Mouse (Mus musculus) cerebral cortex, adult 2 months (tissue): ENCODE measurements around the gene Odf4.

Experiments
- WGBS: fragments of 180-500 bp; shearing (Covaris S2); methylation state at CpG from one replicate; pipeline ENCODE4 v1.1.7; 2018; 5-methylcytosine and 5-hydroxymethylcytosine counted together

The Odf4 gene

DNA sequence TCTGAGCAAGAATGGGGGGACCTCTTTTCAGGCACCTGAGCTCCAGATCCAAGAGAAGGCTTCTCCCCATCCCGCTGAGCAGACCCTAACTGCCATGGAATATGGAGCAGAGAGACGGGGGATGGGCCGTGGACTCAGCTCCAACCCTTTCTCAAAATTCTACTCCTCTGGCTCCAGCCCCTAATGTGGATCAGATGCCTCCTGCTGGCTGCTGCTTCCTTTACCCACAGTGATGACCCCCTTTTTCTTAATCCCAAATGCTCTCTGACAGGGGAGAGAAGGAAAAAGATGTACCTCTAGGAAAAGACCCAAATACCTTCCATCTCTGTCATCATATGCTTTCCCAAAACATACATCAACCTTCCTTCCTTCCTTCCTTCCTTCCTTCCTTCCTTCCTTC, at the start of gene Odf4:
Gene Odf4 (minus strand): TSS at position 101 of the 400 bp plus-strand sequence.
- 84% methylated on average over 3 of the region's 3 CpGs for WGBS

DNA sequence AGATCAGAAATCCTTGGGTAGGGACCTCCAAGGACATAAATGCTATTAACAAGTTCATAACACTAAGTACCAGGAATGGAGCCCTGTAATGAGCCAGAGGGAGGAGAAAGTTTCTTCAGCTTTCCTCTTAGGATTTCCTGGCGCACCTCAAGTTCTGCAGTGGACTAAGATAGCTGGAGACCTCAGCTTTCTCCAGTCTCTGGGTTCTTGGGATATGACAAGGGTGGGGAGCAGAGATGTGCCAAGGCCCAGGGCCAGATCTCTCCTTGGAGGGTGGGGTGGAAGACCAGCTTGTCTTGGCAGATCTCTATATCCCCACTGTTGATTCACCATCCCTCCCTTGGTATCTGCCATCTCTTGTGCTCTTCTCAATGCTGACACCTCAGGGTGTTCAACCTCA, 48.7 kb upstream of the Odf4 start:
- 96% methylated on average over 1 of the region's 1 CpGs for WGBS

DNA sequence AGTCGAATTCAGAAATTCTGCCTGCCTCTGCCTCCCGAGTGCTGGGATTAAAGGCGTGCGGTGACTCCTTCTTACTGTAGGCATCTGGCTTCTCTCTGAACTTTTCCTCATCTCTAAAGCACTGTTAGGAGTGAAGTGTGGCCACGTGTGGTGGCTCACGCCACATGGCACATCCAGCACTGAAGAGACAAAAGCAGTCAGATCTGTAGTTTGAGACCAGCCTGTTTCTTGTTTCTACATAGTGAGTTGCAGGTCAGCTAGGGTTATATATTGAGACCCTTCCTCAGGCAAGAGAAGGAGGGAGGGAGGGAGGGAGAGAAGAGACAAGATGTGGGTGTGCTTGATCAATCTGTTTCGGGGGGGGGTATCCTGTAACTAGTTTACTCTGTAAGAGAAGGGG, 48.2 kb upstream of the Odf4 start, which contains the start of gene Rangrf:
Gene Rangrf (minus strand): TSS at position 101 of the 400 bp plus-strand sequence.
- WGBS = 82% methylated on average over 7 of the region's 7 CpGs

DNA sequence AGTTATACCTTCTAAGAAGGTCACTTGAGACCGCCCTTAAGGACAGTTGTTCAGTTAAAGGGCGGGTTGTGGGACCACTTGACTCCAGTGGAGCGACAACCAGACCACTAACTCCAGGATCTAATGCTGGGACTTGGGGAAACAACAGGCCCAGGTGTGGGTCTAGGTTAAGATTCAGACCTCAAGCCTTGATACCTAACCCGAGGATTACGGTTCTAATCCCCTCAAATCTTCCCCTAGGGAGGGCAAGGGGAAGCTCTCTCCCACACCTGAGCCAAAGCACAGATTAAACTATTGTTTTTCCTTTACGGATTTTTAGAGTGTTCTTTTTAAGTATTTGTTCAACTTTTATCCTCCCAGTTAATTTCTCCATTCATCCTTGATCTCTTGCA, 47.2 kb upstream of the Odf4 start:
- WGBS = 34% methylated on average over 6 of the region's 6 CpGs

- 2% methylated on average over 38 of the region's 38 CpGs for WGBS
These were observed 46.6 kb upstream of the Odf4 start for GRCm38 (mm10) chr11:68973250-68974058.

GRCm38 (mm10) chr11:68970232-68970631, 43.4 kb upstream of the Odf4 start:
- WGBS = 67% methylated on average over 4 of the region's 4 CpGs

GRCm38 (mm10) chr11:68968752-68969151, 41.9 kb upstream of the Odf4 start:
- WGBS = 88% methylated on average over 11 of the region's 11 CpGs

GRCm38 (mm10) chr11:68967337-68968282, 40.7 kb upstream of the Odf4 start, which contains the start of gene Slc25a35:
Gene Slc25a35, plus strand, starts transcription at chr11:68968131.
- 1% methylated on average over 50 of the region's 50 CpGs for WGBS

- WGBS = 21% methylated on average over 1 of the region's 1 CpGs
These were observed 39.7 kb upstream of the Odf4 start for GRCm38 (mm10) chr11:68966554-68966953.

DNA sequence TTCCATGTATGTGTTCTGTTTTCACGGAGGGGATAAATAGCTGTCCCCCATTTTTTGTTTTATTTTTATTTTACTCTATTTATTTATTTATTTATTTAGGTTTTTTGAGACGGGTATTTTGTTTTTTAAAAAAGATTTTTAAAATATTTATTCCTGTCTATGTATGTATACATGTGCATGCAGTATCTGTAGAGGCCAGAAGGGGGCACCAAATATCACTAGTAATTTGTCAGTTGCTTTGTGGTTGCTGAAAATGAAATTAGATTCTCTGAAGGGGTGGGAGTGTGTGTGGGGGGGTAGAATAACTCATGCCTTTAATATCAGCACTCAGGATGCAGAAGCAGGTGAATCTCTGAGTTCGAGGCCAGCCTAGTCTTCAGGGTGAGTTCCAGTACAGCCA, 39.0 kb upstream of the Odf4 start:
- 30% methylated on average over 3 of the region's 3 CpGs for WGBS

GRCm38 (mm10) chr11:68963405-68963804, 36.5 kb upstream of the Odf4 start:
- WGBS = 72% methylated on average over 2 of the region's 2 CpGs

DNA sequence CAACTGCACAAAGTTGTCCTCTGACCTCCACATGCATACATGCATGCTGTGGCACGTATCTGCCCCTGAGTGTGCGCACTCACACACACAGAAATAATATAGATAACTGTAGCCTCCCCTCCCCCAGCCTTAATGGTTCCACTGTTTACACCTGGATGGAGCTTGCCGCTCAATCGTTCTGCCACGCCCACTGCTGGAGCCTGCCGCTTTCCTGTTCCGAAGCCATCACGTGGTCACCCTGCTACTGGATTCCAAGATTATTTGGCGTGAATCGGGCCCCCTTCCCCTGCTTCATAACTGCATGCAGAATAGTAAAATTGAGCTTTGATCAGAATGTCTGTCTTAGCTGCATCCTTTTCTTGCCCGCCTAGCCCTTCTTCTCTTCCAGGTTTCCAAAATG, 35.3 kb upstream of the Odf4 start:
- WGBS = 28% methylated on average over 11 of the region's 11 CpGs

DNA sequence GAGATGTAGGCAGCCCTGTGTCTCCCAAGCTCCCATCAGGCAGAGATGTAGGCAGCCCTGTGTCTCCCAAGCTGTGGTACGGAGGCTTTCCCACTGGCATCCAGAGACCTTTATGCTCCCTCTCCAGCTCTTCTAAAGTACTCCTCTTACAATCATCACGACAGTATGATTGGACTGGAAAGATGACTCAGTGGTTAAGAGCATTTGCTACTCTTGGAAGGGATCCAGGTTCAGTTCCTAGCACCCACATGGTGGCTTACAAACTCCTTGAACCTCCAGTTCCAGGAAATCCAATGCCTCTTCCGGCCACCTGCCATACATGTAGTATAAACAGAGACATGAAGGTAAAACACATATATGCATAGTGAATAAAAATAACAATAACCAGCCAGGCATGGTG, 34.7 kb upstream of the Odf4 start:
- WGBS = 46% methylated on average over 3 of the region's 3 CpGs

GRCm38 (mm10) chr11:68957971-68958370, 31.1 kb upstream of the Odf4 start:
- WGBS = 97% methylated on average over 1 of the region's 1 CpGs

DNA sequence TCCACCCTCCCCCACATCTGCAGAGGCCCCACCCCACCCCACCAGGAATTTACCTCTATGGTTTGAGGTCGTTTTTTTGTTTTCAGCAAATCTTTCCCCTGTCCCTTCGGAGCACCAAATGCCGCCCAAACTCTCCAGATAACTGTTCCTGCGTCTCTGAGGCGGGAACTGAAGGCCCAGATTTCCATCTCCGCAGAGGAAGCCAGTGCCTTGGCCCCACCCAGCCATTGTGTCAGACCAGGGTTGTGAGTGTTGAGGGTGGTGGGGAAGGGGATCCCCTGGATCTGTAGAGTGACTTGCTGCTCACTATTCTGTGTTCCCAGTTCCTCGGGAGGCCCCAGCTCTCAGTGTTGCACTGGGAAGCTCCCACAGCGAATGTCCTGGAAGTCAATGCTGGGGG, 30.4 kb upstream of the Odf4 start, which contains the start of gene Arhgef15:
Gene Arhgef15 (minus strand): TSS at position 173 of the 400 bp plus-strand sequence.
- WGBS = 66% methylated on average over 8 of the region's 8 CpGs

GRCm38 (mm10) chr11:68956697-68957096, 29.8 kb upstream of the Odf4 start:
- WGBS = 59% methylated on average over 13 of the region's 13 CpGs

DNA sequence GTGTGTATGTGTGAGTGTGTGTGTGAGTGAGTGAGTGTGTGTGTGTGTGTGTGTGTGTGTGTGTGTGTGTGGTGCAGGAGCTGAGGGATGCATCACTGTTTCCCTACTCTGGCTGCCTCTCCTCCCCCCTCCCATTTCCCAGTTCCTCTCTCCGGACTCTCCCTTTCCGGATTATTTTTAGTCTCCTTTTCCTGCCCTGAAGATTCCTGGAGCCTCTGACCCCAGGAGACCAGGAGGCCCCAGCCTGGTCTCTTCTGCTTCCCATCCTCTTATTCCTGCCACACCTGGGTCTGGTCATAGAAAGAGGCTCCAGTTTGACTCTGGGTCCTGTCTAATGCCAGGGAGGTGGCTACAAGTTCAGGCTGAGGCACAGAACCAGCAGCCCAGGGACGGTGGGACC, 29.2 kb upstream of the Odf4 start:
- WGBS = 45% methylated on average over 3 of the region's 3 CpGs

DNA sequence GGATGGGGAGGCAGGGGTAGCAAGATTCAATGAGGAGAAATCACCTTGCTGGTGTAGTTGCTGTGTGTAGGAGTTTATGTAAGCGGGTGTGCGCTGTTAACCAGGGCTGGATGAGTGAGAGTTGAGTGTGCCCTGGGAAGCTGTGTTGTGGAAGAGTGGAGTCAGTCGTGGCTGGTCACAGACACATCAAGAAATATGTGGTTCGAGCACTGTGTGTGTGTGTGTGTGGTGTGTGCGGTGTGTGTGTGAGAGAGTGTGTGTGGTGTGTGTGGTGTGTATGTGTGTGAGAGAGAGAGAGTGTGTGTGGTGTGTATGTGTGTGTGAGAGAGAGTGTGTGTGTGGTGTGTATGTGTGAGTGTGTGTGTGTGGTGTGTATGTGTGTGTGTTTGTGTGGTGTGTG, 28.6 kb upstream of the Odf4 start:
- WGBS = 53% methylated on average over 5 of the region's 5 CpGs

DNA sequence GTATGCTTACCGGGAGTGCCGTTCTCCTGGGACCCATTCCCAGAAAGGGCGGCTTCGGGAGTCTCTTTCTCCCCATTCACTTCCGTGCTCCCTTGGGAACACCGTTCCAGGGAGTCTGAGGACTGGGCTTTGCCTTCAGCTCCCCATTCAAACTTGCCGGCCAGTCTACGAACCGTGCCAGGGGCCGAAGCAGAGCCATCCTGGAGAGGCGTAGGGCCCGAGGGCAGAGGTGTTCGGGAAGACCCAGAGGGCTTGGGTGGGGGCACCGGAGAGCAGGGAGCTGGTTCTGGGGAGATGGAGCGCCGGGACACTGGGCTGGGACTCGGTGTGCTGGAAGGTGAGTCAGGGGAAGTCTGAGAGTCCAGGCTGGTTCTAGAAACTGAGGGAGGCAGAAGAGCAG, 27.5 kb upstream of the Odf4 start:
- 3% methylated on average over 17 of the region's 17 CpGs for WGBS

DNA sequence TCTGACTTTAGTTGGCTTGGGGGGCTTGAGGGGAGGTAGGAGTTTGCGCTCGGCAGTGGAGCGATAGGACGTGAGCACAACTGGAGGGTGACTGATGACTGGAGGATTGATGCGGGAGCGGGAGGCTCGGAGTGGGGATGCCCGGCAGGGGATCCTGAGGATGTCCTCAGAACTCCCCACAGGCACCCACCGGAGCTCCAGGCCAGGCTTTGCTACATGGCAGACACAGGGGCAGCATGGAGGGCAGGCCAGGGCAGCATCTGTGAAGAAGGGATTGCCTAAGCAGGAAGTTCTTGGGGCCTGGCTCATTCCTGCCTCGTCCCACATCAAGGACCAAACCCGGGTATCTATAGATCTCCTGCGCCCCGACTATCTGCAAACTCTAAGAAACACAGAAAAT, 27.0 kb upstream of the Odf4 start:
- WGBS = 41% methylated on average over 13 of the region's 13 CpGs

GRCm38 (mm10) chr11:68947542-68947993, 20.7 kb upstream of the Odf4 start:
- WGBS = 25% methylated on average over 12 of the region's 12 CpGs

DNA sequence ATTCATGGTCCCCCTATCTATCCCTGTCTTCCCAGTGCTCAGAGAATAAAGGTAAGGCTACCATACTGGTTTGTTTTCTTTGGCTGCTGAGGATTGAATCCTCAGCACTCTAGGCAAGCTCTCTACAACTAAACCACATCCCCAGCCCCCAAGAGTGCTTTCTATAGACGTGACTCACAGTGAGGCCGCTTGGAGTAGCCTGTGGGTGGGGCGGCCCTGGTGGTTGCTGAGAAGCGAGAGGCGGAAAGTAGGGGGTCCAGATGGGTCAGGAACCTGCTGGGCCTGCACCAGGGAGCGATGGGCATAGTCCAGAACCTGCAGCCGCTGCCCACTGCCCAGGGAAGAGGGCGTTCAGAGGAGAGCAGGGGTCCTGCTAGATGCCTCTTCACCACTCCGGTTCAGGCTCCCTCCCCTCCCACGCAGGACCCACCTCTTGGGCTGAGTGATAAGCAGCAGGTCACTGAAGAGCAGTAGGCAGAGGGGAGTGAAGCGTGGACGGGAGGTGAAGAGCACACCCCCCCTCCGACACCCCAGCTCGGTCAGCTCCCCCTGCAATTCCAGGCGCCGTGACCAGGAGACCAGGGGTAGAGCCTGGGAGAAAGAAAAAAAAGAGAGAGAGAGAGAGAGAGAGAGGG, 20.0 kb upstream of the Odf4 start:
- WGBS = 25% methylated on average over 16 of the region's 16 CpGs
